Mouse (Mus musculus) embryonic facial prominence, embryonic 10.5 days (tissue): ENCODE data around the gene Xntrpc. TPM values are rescaled to one million over a fixed set of nuclear protein-coding genes. Genes with fewer than 3 reads are reported as not detected.
A peak's percentile ranks its signal among the peaks of the same experiment; 100 is the strongest.
"Not testable (repeated sequence)": the region's sequence is repeated elsewhere in the genome, so short reads cannot be mapped to it uniquely, and the experiment has no call there.

Experiments used
- DNase-seq: peaks from one replicate; pipeline ENCODE4 v3.0.0-alpha.2; 2017; ENCODE audit warnings: low spot score
- H3K27ac ChIP-seq: fragments of 300-500 bp; sonication (generic); replicated peaks from 2 replicates; pipeline ENCODE4 v1.5.1; 2016; ENCODE audit warnings: mild to moderate bottlenecking
- H3K27me3 ChIP-seq: fragments of 300-500 bp; sonication (generic); replicated peaks from 2 replicates; pipeline ENCODE4 v1.6.1; 2016; ENCODE audit warnings: low read depth, mild to moderate bottlenecking; ENCODE audit not compliant: poor library complexity, severe bottlenecking
- H3K36me3 ChIP-seq: fragments of 300-500 bp; sonication (generic); replicated peaks from 2 replicates; pipeline ENCODE4 v1.6.1; 2016; ENCODE audit warnings: mild to moderate bottlenecking, moderate library complexity
- H3K4me1 ChIP-seq: fragments of 300-500 bp; sonication (generic); 2 replicates; pipeline ENCODE4 v1.6.1; 2016
- H3K4me3 ChIP-seq: fragments of 300-500 bp; sonication (generic); 2 replicates; pipeline ENCODE4 v1.5.1; 2016; ENCODE audit warnings: mild to moderate bottlenecking, moderate library complexity
- H3K9me3 ChIP-seq: fragments of 300-500 bp; sonication (generic); 2 replicates; pipeline ENCODE4 v1.6.1; 2016; ENCODE audit warnings: mild to moderate bottlenecking
- WGBS: fragments of 180-500 bp; shearing (Covaris S2); methylation state at CpG from one replicate; pipeline ENCODE4 v1.1.7; 2016; 5-methylcytosine and 5-hydroxymethylcytosine counted together
- polyA plus RNA-seq: library from polyadenylated mRNA; unstranded; fragments of >200 nt; fragmentation: Nextera tagmentation; extraction: Ambion mirVana; gene quantifications from 2 replicates; pipeline ENCODE4 v1.2.1, GENCODE M21; 2016

Xntrpc gene
- polyA plus RNA-seq, 1 experiment from 2014 or later = 2.5 TPM

GRCm38 (mm10) chr7:102042314-102042713 is 23.2 kb upstream of the Xntrpc start:
- no peaks in the 10 kb centered on the region for H3K27me3 ChIP-seq
- no peak for DNase-seq
- no peak overlapping the region for H3K4me3 ChIP-seq
- H3K9me3 ChIP-seq = no peaks in the 10 kb centered on the region
- H3K27ac ChIP-seq = no peak overlapping the region
- no peaks in the 10 kb centered on the region for H3K4me1 ChIP-seq
- peaks cover 67% of the 10 kb centered on the region for H3K36me3 ChIP-seq
- 90% methylated on average over 2 of the region's 2 CpGs for whole genome bisulfite sequencing

GRCm38 (mm10) chr7:102048524-102048923 is 17.0 kb upstream of the Xntrpc start:
- not testable (repeated sequence) for H3K4me3 ChIP-seq, H3K9me3 ChIP-seq, H3K4me1 ChIP-seq, H3K27ac ChIP-seq, DNase-seq, H3K27me3 ChIP-seq
- peaks cover 56% of the 10 kb centered on the region for H3K36me3 ChIP-seq

GRCm38 (mm10) chr7:102061353-102061752 is 4.2 kb upstream of the Xntrpc start:
- no peak for DNase-seq
- H3K36me3 ChIP-seq = peaks cover 56% of the 10 kb centered on the region

GRCm38 (mm10) chr7:102062203-102062602 is 3.3 kb upstream of the Xntrpc start:
- Histone ChIP-seq H3K27me3 (no peaks in the 10 kb centered on the region), H3K36me3 (peaks cover 48% of the 10 kb centered on the region), H3K9me3 (no peaks in the 10 kb centered on the region), H3K4me1 (peaks cover 22% of the 10 kb centered on the region), H3K27ac (no peak overlapping the region), H3K4me3 (no peak overlapping the region)
- DNase-seq = no peak
- WGBS = 87% methylated on average over 1 of the region's 1 CpGs

More at GRCm38 (mm10) chr7:102061353-102061752, 4.2 kb upstream of the Xntrpc start:
- H3K9me3 ChIP-seq = no peaks in the 10 kb centered on the region
- H3K4me3 ChIP-seq = no peak overlapping the region
- H3K27ac ChIP-seq = no peak overlapping the region
- peaks cover 19% of the 10 kb centered on the region for H3K4me1 ChIP-seq
- no peaks in the 10 kb centered on the region for H3K27me3 ChIP-seq
- WGBS = 88% methylated on average over 3 of the region's 3 CpGs

GRCm38 (mm10) chr7:102063891-102064290 is 1.6 kb upstream of the Xntrpc start:
- peaks cover 22% of the 10 kb centered on the region for H3K4me1 ChIP-seq
- WGBS = 89% methylated on average over 9 of the region's 9 CpGs
- peaks cover 47% of the 10 kb centered on the region for H3K36me3 ChIP-seq
- no peaks in the 10 kb centered on the region for H3K27me3 ChIP-seq
- DNase-seq = no peak
- no peaks in the 10 kb centered on the region for H3K9me3 ChIP-seq
- H3K27ac ChIP-seq = no peak overlapping the region
- peak overlapping the region; percentile 82 for H3K4me3 ChIP-seq

- peak overlapping the region; percentile 93 for H3K27ac ChIP-seq
- peak overlapping the region; percentile 82 for H3K4me3 ChIP-seq
- DNase-seq = no peak
- no peaks in the 10 kb centered on the region for H3K27me3 ChIP-seq
- peaks cover 45% of the 10 kb centered on the region for H3K36me3 ChIP-seq
- peaks cover 22% of the 10 kb centered on the region for H3K4me1 ChIP-seq
- no peaks in the 10 kb centered on the region for H3K9me3 ChIP-seq
- WGBS = under 1% methylated on average over 9 of the region's 9 CpGs
Observed at GRCm38 (mm10) chr7:102064655-102065045, 863 bp upstream of the Xntrpc start.

- H3K4me3 ChIP-seq = peak overlapping the region; percentile 82
- peaks cover 46% of the 10 kb centered on the region for H3K36me3 ChIP-seq
- no peaks in the 10 kb centered on the region for H3K9me3 ChIP-seq
- H3K27ac ChIP-seq = peak overlapping the region; percentile 93
- peaks cover 22% of the 10 kb centered on the region for H3K4me1 ChIP-seq
- DNase-seq = no peak
- 83% methylated on average over 6 of the region's 6 CpGs for WGBS
- H3K27me3 ChIP-seq = no peaks in the 10 kb centered on the region
Observed at GRCm38 (mm10) chr7:102066363-102066762, 850 bp downstream of the Xntrpc start.

GRCm38 (mm10) chr7:102076714-102077296 is 11.3 kb downstream of the Xntrpc start:
- no peak for DNase-seq
- Histone ChIP-seq H3K27me3 (no peaks in the 10 kb centered on the region), H3K9me3 (no peaks in the 10 kb centered on the region), H3K27ac (no peak overlapping the region), H3K36me3 (peaks cover 98% of the 10 kb centered on the region), H3K4me3 (no peak overlapping the region), H3K4me1 (no peaks in the 10 kb centered on the region)
- WGBS = 83% methylated on average over 7 of the region's 7 CpGs

GRCm38 (mm10) chr7:102078517-102078916 is 13.0 kb downstream of the Xntrpc start:
- Histone ChIP-seq H3K36me3 (peaks cover 98% of the 10 kb centered on the region), H3K9me3 (no peaks in the 10 kb centered on the region), H3K4me1 (no peaks in the 10 kb centered on the region), H3K4me3 (no peak overlapping the region), H3K27me3 (no peaks in the 10 kb centered on the region), H3K27ac (no peak overlapping the region)
- DNase-seq = no peak
- 82% methylated on average over 7 of the region's 7 CpGs for WGBS

GRCm38 (mm10) chr7:102080311-102080710 is 14.8 kb downstream of the Xntrpc start:
- H3K27ac ChIP-seq = no peak overlapping the region
- H3K27me3 ChIP-seq = no peaks in the 10 kb centered on the region
- H3K36me3 ChIP-seq = peaks cover 98% of the 10 kb centered on the region
- no peak for DNase-seq
- WGBS = 93% methylated on average over 8 of the region's 8 CpGs
- no peaks in the 10 kb centered on the region for H3K9me3 ChIP-seq
- H3K4me3 ChIP-seq = no peak overlapping the region
- no peaks in the 10 kb centered on the region for H3K4me1 ChIP-seq

- no peaks in the 10 kb centered on the region for H3K27me3 ChIP-seq
- H3K4me3 ChIP-seq = no peak overlapping the region
- no peak overlapping the region for H3K27ac ChIP-seq
- no peaks in the 10 kb centered on the region for H3K9me3 ChIP-seq
- no peak for DNase-seq
- 96% methylated on average over 5 of the region's 5 CpGs for WGBS
- H3K4me1 ChIP-seq = no peaks in the 10 kb centered on the region
- peaks cover 99% of the 10 kb centered on the region for H3K36me3 ChIP-seq
Observed at GRCm38 (mm10) chr7:102081784-102082183, 16.3 kb downstream of the Xntrpc start.

GRCm38 (mm10) chr7:102082816-102083215 is 17.3 kb downstream of the Xntrpc start, which contains the start of gene Trpc2:
Gene Trpc2 (plus strand): TSS chr7:102083116.
- DNase-seq = no peak
- no peak within 1 kb of the TSS for H3K4me3 ChIP-seq
- H3K27ac ChIP-seq = no peak within 1 kb of the TSS
- no peaks in the 10 kb centered on the region for H3K9me3 ChIP-seq
- H3K36me3 ChIP-seq = peaks cover 98% of the 10 kb centered on the region
- WGBS = 88% methylated on average over 5 of the region's 5 CpGs
- no peaks in the 10 kb centered on the region for H3K27me3 ChIP-seq
- H3K4me1 ChIP-seq = no peaks in the 10 kb centered on the region

- Histone ChIP-seq H3K9me3 (no peaks in the 10 kb centered on the region), H3K36me3 (peaks cover 98% of the 10 kb centered on the region), H3K4me3 (no peak overlapping the region), H3K27ac (no peak overlapping the region), H3K4me1 (no peaks in the 10 kb centered on the region), H3K27me3 (no peaks in the 10 kb centered on the region)
- 94% methylated on average over 26 of the region's 26 CpGs for WGBS
- no peak for DNase-seq
Observed at GRCm38 (mm10) chr7:102084041-102084696, 18.7 kb downstream of the Xntrpc start.
